Mouse (Mus musculus): ENCODE results near the gene Efna5. TPM values are rescaled to one million over a fixed set of nuclear protein-coding genes. Genes with fewer than 3 reads are reported as not detected.

Gene Efna5
- polyA plus RNA-seq, 1 experiment = 2.3 TPM

DNA sequence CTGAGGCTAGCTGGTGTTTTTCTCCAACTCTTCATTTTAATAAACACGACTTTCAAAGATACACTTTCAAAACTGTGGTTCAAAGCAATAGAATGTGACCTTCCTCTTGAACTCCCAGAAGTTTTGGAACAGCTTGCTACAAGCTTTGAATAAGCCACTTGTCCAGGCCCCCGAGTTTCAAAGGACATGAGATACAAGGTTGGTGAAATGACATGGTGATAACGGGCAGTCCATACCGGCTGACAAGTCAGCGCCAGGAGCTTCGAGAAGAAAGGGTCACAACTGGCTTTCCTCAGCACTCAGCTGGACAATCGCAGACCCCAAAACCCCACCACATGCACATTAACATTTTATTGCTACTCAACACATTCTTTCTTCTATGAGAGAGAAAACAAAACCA lies 219.3 kb downstream of the Efna5 start:
- no peak for DNase-seq

DNA sequence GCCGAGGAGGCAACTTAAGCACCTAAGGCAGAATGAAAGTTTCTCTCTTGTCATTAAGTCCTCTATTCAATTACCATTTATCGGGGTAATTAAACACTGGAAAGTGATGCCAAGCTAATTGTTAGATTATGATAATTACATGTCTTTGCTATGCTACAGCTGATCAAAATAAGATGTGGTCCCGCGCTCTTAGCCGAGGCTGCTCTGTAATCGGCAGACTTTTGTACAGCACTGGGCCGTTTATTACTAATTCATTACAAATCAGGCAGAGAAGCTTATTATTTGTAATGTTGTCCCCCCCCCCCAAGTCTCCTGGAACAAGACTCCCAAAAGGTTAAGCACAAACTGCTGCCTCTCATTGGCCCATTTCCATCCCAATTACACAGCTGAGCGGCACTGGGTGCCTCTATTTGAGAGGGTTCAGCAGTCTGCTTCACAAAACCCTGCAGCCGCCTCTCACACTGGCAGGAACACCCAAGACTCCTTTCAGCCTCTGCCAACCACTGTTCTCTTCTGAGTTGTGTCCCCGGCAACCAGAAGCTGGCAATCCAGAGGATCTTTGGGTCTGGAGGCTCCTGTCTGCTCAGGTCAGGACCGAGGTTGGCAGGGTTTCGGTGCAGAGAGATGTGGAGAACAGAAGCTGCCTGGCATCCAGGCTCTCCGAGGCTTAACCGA lies 221.5 kb downstream of the Efna5 start:
- no peak for DNase-seq
- 89% methylated on average over 14 of the region's 14 CpGs for WGBS
- no peak for TF ChIP-seq CTCF (IDR thresholded peaks at IDR 0.05; ENCODE audit: insufficient read depth, low read length)
- TF ChIP-seq POLR2A (IDR thresholded peaks at IDR 0.05; ENCODE audit: borderline replicate concordance, extremely low read depth, low read depth, low read length) = no peak
- Histone ChIP-seq H3K4me1 (ENCODE audit: control insufficient read depth, insufficient read depth, low read length) (no peaks in the 10 kb centered on the region), H3K4me3 (replicated peaks; ENCODE audit: extremely low read depth, low read depth, low read length) (no peak overlapping the region)

More for the DNA sequence above, 219.3 kb downstream of the Efna5 start:
- H3K4me1 ChIP-seq (ENCODE audit: control insufficient read depth, insufficient read depth, low read length) = no peaks in the 10 kb centered on the region
- no peak overlapping the region for H3K4me3 ChIP-seq (replicated peaks; ENCODE audit: extremely low read depth, low read depth, low read length)
- 40% methylated on average over 7 of the region's 7 CpGs for WGBS
- TF ChIP-seq POLR2A (IDR thresholded peaks at IDR 0.05; ENCODE audit: borderline replicate concordance, extremely low read depth, low read depth, low read length) = no peak
- no peak for TF ChIP-seq CTCF (IDR thresholded peaks at IDR 0.05; ENCODE audit: insufficient read depth, low read length)

DNA sequence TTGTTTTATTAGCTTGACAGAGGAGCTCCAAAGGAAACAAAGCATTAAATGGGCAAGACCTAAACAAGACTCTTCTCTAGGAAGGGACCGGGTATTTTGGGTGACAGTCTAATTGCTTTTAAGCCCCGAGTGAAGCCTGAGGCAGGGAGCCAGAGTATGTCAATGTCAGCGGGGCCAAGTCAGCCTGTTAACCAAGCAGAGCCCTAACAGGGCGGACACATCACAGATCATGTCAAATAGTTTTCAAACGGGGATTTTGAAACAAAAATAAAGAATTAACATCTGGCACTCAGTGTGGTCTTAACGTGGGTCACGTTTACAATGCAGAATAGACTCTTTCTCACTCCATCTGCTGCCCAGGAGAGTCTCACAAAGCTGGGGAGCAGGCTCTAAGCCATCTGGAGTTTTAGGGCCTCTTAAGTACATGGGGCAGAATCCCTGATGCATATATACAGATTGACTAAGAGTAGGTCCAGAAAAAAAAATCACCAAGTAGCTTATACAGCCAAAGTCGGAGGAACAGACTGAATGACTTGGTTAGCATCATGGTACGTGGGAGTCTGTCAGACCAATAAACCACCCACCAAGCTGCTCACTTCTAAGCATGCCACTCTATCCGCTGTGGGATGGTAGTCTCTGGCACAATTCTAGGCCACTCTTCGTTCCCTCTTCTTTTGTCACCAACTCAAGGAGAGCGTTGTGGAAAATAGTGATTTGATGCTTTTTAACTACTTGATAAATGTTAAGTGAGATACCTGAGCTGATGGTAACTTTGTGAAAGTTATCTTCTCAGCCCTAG lies 223.1 kb downstream of the Efna5 start:
- H3K4me3 ChIP-seq (replicated peaks; ENCODE audit: extremely low read depth, low read depth, low read length) = no peak overlapping the region
- whole genome bisulfite sequencing = 68% methylated on average over 12 of the region's 12 CpGs
- H3K4me1 ChIP-seq (ENCODE audit: control insufficient read depth, insufficient read depth, low read length) = no peaks in the 10 kb centered on the region
- DNase-seq = no peak
- TF ChIP-seq POLR2A (IDR thresholded peaks at IDR 0.05; ENCODE audit: borderline replicate concordance, extremely low read depth, low read depth, low read length) = no peak
- no peak for TF ChIP-seq CTCF (IDR thresholded peaks at IDR 0.05; ENCODE audit: insufficient read depth, low read length)

DNA sequence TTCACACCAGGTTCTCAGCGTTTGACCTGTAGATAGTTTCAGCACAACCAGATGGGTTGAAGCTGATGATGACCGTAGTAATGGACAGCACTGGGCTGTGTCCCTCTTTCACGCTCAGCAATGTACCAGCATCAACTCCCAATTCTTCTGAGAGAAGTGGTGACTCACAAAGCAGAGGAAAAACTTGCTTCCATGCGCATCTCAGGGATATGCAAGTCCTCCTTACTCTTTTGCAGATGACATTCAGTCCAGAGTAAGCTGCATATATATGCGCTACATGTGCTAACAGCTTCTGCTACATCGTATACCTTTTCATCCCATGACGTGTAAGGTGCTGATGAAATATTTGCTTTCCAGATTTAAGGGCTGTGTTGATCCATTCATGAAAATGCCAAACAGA lies 224.1 kb downstream of the Efna5 start:
- no peak for TF ChIP-seq CTCF (IDR thresholded peaks at IDR 0.05; ENCODE audit: insufficient read depth, low read length)
- TF ChIP-seq POLR2A (IDR thresholded peaks at IDR 0.05; ENCODE audit: borderline replicate concordance, extremely low read depth, low read depth, low read length) = no peak
- WGBS = 53% methylated on average over 7 of the region's 7 CpGs
- no peak for DNase-seq
- peak overlapping the region; percentile 16 for H3K4me3 ChIP-seq (replicated peaks; ENCODE audit: extremely low read depth, low read depth, low read length)
- H3K4me1 ChIP-seq (ENCODE audit: control insufficient read depth, insufficient read depth, low read length) = no peaks in the 10 kb centered on the region

DNA sequence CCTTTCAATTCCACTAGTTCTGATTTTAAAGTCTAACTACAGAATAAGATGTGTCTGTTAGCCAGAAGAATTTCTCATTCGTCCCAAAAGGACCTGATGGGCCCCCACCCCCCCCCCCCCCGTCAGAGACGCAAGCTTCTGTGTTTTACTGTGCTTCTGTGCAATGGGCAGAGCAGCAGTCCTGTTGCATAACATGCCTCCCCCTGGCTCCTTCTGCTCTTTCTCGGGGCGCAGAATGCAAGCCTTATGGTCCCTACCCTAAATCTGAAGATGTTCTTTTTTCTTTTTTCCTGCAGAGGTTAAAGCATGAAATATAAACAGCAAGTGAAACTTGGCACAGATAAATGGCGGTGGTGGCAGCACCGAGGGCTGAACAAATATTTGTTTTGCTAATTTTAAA lies 224.5 kb downstream of the Efna5 start:
- Histone ChIP-seq H3K4me1 (ENCODE audit: control insufficient read depth, insufficient read depth, low read length) (no peaks in the 10 kb centered on the region), H3K4me3 (replicated peaks; ENCODE audit: extremely low read depth, low read depth, low read length) (peak overlapping the region; percentile 60)
- TF ChIP-seq POLR2A (IDR thresholded peaks at IDR 0.05; ENCODE audit: borderline replicate concordance, extremely low read depth, low read depth, low read length) = no peak
- TF ChIP-seq CTCF (IDR thresholded peaks at IDR 0.05; ENCODE audit: insufficient read depth, low read length) = no peak
- 22% methylated on average over 7 of the region's 7 CpGs for WGBS
- no peak for DNase-seq

DNA sequence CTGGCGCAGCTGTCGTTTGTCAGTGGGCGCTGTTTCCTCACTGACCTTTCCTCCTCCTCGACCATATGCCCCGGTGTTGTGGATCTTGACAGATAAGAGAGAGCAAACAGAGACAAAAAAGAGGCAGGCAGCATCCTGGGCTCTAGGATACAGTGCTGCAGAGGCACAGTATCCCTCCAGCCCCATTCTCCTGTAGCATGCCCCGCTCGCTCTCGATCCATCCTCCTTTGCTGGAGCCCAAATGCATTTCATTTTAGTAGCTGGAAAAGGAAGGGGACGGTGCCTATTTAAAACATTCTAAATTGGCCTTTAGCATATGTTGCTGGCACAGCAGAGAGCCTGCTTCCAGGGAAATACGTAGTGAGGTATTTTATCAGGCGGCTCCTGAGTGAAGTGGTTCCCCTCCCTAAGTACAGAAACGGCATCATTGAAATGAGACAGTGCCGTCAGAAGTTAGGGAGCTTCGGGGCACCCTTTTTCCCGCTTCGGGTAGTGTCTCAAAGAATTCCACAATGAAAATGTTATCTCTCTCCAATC lies 225.2 kb downstream of the Efna5 start:
- TF ChIP-seq CTCF (IDR thresholded peaks at IDR 0.05; ENCODE audit: insufficient read depth, low read length) (no peak), POLR2A (IDR thresholded peaks at IDR 0.05; ENCODE audit: borderline replicate concordance, extremely low read depth, low read depth, low read length) (no peak)
- H3K4me3 ChIP-seq (replicated peaks; ENCODE audit: extremely low read depth, low read depth, low read length) = peak overlapping the region; percentile 21
- DNase-seq = no peak
- 32% methylated on average over 16 of the region's 16 CpGs for WGBS
- H3K4me1 ChIP-seq (ENCODE audit: control insufficient read depth, insufficient read depth, low read length) = no peaks in the 10 kb centered on the region

DNA sequence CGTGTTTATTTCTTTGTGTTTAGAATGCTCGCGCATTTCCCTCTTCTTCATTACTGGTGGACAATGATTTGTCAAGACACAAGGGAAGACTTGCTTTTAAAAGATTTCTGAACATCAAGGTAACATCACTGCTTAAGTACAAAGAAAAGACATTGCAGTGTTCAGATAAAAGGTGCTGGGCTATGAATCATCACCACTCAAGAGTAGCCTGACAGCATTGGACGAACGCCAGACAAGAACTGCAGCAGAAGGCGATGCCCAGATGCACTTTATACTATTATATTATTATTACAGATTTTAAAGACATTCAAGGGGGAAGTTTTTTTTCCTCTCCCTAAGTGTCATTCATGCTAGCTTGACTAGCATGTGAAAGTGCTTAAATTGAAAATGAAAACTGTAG lies 228.7 kb downstream of the Efna5 start:
- no peaks in the 10 kb centered on the region for H3K4me1 ChIP-seq (ENCODE audit: control insufficient read depth, insufficient read depth, low read length)
- 68% methylated on average over 6 of the region's 6 CpGs for WGBS
- no peak overlapping the region for H3K4me3 ChIP-seq (replicated peaks; ENCODE audit: extremely low read depth, low read depth, low read length)
- no peak for DNase-seq
- TF ChIP-seq CTCF (IDR thresholded peaks at IDR 0.05; ENCODE audit: insufficient read depth, low read length) (no peak), POLR2A (IDR thresholded peaks at IDR 0.05; ENCODE audit: borderline replicate concordance, extremely low read depth, low read depth, low read length) (no peak)

DNA sequence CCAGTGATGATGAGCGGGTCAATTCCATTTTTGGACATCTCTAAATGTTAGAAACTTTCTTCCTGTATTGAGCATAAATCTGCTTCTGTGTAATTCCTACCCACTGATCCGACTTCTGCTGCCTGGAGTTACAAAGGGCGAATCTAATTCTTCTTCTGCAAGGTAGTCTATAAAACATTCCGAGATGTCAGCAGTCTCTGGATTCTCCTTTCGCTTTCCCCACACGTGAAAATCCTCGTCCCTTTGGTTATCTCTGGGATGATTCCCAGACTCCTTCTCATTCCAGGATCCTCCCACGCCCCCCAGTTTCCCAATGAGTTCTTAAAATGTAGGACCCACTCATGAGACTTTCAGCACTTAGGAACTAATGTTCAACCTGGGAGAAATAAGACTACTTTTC lies 229.4 kb downstream of the Efna5 start:
- DNase-seq = no peak
- Histone ChIP-seq H3K4me3 (replicated peaks; ENCODE audit: extremely low read depth, low read depth, low read length) (no peak overlapping the region), H3K4me1 (ENCODE audit: control insufficient read depth, insufficient read depth, low read length) (no peaks in the 10 kb centered on the region)
- 86% methylated on average over 8 of the region's 8 CpGs for WGBS
- no peak for TF ChIP-seq POLR2A (IDR thresholded peaks at IDR 0.05; ENCODE audit: borderline replicate concordance, extremely low read depth, low read depth, low read length)
- no peak for TF ChIP-seq CTCF (IDR thresholded peaks at IDR 0.05; ENCODE audit: insufficient read depth, low read length)

DNA sequence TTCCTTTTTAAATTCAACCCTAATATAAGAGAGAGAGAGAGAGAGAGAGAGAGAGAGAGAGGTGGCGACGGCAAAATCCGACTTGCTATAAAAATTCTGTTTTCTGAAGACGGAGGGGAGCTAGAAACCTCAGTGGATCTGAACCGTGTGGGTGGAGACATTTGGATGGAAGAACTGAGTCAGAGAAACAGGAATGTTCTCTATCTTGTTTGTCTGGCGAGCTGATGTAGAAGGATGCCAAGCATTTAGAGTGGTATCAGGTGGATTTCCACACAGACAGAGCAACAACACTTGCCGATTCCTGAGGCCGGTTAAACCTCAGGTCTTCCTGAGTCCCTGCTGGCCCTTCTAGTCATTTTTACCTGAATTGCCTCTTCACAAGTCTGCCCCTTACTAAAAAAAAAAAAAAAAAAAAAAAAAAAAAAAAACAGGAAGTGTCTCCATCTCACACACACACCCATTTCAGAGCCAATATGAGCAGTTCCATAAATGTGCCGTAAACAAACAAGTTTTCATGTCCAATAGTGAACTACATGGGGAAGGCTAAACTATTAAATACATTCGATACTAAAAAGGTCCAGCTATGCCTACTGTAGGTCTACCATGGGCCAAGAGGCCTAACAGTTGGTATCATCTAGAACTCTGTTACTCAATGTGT lies 231.7 kb downstream of the Efna5 start:
- H3K4me1 ChIP-seq (ENCODE audit: control insufficient read depth, insufficient read depth, low read length) = no peaks in the 10 kb centered on the region
- DNase-seq = peak; percentile 17
- TF ChIP-seq CTCF (IDR thresholded peaks at IDR 0.05; ENCODE audit: insufficient read depth, low read length) (no peak), POLR2A (IDR thresholded peaks at IDR 0.05; ENCODE audit: borderline replicate concordance, extremely low read depth, low read depth, low read length) (no peak)
- 86% methylated on average over 10 of the region's 10 CpGs for WGBS
- H3K4me3 ChIP-seq (replicated peaks; ENCODE audit: extremely low read depth, low read depth, low read length) = no peak overlapping the region
